Mouse (Mus musculus) frontal cortex, postnatal 25 days (tissue): ENCODE measurements at regions not wholly inside any gene's neighbourhood (a gene's known extent, or its start where the extent isn't known, plus 50 kb on each side); places are given as distances from the start of the nearest gene placed in this dataset.
A peak's percentile ranks its signal among the peaks of the same experiment; 100 is the strongest.

Experiments used
- DNase-seq, 2 experiments: peaks; one replicate each; pipeline ENCODE4 v3.0.0; 2022; ENCODE audit warnings: low spot score in 2 of 2

DNA sequence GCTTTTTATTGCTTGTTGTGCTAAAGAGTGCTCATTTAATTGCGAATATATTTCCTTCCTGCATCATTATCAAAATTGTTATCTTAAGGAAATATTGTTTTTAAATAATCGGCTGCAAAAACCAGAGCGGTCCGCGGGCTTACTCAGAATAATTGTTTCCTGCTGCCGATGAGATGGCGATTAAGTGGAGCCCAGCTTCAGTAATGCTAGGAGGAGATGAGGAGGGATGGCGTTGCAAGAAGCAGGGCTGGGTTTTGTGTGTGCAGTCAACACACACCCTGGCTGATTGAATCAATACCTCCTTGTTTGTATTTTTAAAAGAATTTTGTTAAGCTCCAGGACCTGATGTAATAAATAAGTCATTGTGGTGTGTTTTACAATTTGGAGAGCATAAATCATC, 331.2 kb downstream of the Setd4 start:
- no peak for DNase-seq

GRCm38 (mm10) chr16:93272146-93272545, 331.7 kb downstream of the Setd4 start:
- DNase-seq: no peak

DNA sequence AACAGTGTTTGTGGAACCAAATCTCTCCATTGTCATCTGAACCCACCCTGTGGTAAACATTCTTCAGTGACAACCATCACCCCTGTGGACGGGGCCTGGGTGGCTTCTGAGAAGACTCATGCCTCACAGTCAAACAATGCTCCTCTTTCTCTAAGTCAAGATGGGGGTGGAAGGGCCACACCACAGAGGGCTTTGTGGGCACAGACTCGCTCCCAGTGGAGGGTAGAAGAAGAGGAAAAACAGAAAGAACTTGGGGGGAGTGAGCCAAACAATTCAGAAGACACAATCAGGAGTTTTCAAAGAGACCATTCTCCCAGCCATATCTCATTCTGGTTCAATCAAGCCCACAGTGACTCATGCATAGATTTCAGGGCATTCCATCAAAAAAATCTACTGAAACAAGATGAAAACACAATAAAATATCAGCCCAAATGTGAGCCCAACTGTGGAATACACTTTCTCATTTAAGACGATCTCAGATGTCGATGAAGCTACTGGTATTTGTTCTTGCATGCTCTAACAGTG, 339.7 kb downstream of the Setd4 start:
- no peak for DNase-seq

DNA sequence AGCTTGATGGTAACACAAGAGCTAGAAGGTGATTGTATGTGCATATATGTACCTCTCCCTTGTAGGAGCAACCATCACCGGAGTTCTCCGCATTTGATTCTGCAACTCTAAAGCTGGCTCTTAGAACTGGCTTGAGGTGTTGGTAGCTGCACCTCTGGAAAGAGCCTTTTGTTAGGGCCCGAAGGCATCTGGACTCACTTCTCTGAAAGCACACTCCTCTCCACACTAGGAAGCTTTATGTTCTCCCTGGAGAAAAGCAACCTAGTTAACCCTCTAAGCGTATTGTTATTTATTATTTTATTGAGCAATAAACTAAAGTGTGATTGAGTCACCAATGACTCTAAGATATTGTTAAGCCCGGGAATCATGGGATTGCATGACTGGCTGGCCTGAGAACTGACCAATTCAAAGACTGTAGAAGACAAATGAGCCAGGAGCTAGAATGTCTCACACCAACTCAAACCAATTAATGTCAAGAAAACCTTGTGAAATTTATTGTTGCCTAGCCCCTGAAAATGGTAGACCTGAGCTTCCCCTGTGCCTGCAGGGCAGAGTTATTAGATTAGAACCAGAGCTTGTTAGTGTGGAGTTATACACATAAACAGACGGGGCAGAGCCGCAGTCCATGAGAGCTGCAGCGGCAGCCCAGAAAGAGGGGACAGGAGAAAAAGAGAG, 340.6 kb downstream of the Setd4 start:
- no peak for DNase-seq

DNA sequence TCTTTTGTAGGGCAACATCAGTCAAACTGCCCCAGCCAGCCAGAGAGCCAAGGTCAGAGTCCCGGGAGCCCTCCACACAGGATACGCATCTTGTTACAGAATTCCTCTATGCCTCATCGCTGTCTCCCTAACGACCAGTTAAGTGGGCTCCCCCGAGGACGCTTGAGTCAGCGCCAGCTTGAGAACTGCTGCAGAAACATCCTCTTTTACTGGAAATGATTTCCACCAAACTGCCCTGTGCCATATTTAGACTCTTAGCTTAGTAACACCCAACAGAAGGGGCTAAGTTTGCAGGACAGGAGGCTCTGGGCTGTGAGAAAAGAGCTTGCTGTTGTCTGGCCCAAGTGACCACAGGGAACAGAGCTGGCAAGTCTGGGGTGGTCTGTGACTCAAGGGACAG, 357.0 kb downstream of the Setd4 start:
- peak in 1 of 2 experiments; percentile 6 for DNase-seq

DNA sequence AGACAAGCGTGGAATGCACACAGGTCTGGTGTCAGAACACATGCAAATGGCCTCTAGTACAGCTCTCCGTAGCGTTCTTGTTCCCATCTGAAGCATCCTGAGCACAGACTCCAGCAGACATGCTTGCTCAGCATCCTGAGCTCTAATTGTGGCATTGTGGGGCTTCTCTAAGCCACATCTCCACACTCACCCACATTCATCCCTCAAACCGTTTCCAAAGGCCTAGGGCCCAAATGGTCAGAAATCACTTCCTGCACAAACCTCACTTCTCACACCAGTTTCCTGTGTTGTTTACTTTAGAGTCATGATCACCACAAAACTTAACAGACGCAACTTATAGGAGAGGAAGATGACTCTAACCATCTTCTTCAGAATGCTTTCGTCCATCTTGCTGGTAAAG, 358.1 kb downstream of the Setd4 start:
- DNase-seq: no peak

DNA sequence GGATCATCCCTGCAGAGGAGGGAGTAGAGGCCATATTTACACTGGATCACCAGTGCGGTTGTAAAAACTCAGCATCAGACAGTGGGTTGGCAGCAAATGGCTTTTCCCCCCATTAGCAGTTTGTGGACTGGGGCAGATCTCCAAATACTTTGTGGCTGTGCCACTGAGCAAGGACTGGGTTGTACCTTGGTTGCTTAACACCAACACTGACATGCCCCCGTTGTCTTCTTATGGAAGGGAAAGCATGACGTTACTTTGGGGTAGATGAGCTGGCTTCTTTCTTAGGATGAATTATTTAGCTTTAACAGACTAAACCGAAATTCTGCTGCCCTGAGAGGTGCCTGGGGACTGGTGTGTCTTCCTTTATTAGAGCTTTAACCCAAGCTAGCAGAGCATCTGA, 365.0 kb downstream of the Setd4 start:
- DNase-seq: no peak

DNA sequence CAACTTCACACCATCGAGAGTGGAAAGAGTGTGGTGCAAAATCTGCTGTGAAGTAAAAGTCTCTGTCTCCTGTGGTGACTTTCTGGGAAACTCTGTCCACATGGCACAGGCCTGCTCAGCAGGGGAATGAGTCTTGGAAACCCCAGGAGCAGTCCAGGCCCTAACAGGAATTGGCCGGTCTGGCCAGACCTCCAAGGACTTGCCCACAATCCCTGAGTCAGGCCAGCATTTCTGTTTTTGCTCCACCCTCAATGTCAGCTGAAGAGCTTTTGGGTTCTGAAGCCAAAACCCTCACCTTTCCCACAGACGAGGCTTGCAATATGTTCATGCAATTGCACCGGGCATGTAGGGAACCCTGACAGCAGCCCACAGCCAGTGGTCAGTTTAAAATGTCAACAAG, 365.5 kb downstream of the Setd4 start:
- DNase-seq: no peak

DNA sequence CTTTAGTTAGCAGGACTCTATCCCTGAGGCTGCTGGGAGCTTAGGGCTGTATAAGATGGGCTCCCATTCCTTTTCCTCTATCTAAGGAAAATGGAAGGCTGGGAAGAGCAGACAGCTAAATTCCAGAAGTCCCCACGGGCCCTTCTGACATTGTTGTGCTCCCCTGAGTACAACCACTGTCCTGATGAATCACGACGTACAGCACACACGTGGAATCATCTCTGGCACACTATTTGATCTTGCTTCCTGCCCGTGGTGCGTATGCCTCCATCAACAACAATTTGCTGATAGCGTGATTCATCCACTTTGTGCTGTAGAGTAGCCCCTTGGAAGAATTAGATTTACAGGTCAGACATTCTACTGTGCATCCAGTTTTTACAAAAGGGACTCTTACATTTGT, 378.2 kb downstream of the Setd4 start:
- no peak for DNase-seq

GRCm38 (mm10) chr16:93225196-93225595, 378.7 kb downstream of the Setd4 start:
- no peak for DNase-seq

DNA sequence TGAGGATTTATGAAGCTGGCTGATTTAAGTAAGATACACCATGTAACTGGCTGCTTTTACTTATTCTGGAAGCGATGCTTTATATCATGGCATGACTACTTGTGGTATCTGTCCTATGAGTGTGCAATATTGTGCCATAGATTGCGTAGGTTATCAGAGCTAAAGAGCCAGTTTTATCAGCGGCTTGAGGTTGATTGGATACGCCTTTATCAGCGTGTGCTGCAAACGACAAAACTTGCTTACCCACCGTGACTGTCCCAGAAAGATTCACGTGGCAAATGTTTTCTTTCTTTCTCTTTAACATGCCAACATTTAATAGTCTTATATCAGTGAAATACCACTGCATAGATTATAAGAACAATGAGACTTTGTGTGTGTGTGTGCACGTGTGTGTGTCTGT, 384.1 kb downstream of the Setd4 start:
- no peak for DNase-seq

DNA sequence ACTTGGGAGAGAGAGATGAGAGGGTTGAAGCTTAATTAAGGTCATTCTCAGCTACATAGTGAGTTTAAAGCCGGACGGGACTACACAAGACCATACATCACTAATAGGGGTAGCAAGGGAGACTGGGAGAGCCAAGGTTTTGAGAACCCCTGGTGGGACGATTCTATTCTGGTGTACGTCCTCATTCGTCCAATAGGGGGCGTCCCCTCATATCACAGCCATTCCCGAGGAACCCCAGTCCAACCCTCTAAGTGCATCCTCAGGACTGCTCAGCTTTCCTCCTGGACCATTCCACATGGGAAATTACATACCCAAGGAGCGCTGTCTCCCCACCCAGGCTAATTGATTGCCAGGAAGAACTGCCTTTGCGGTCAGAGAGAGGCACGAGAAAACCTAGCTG, 385.5 kb downstream of the Setd4 start:
- no peak for DNase-seq

GRCm38 (mm10) chr16:93217600-93218226, 386.1 kb downstream of the Setd4 start:
- DNase-seq: no peak

- DNase-seq: no peak
Measured at GRCm38 (mm10) chr16:93215630-93216029, 388.2 kb downstream of the Setd4 start.

GRCm38 (mm10) chr16:93213618-93214017, 387.7 kb upstream of the Runx1 start:
- DNase-seq: no peak

DNA sequence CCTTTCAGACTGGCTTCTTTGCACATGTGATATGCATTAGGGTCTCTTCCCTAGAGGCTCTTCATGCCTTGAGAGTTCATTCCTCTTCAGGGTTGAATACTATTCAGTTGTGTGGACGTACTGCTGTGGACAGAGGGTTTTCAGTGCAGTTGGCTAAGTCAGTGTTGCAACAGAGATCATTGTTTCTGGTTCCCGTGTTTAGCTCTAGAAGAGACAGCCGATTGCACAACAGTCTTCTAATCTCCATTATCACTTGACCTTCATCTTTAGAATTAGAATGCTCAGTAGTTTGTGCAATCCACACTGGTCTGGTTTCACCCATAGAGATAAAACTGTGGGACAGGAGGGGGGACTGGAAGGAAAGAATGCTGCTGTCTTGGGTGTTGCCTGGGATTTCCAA, 381.7 kb upstream of the Runx1 start:
- DNase-seq: no peak

DNA sequence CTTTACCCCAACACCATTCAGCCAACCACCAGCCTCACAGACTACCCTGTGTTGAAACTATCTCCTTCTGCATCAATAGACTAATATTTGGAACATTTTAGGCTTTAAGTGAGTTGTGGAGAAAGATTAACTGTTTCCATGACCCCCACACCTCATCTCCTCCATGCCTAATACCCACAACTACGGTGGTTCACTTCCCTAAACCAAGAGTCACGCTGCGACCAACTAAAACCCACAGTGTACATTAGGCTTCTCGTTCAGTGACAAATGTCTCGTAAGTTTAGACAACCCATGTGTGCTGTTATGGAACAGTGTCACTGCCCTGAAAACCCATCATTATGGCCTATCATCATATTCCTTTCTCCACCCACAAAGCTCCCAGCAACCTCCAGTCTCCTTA, 381.3 kb upstream of the Runx1 start:
- DNase-seq: no peak

DNA sequence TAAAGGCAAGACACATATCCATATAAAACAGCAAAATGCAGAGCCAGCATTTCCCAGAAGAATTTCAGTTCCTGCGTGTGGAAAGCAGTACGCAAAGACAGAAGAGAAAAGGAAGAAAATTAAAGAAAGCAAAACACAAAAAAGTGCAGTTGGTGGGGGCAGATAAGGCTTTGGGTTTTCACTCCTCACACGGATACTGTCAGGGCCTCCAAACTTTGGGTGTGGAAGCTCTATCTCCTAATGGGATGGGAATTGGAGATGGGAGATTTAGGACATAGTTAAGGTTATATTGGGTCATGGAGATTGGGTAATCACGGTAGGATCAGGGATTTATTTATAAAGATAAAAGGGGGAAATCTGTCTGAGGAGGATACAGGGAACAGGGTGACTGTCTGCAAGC, 380.4 kb upstream of the Runx1 start:
- no peak for DNase-seq

- no peak for DNase-seq
Measured at GRCm38 (mm10) chr16:93204601-93205000, 378.7 kb upstream of the Runx1 start.

GRCm38 (mm10) chr16:93202591-93202990, 376.6 kb upstream of the Runx1 start:
- DNase-seq: no peak

DNA sequence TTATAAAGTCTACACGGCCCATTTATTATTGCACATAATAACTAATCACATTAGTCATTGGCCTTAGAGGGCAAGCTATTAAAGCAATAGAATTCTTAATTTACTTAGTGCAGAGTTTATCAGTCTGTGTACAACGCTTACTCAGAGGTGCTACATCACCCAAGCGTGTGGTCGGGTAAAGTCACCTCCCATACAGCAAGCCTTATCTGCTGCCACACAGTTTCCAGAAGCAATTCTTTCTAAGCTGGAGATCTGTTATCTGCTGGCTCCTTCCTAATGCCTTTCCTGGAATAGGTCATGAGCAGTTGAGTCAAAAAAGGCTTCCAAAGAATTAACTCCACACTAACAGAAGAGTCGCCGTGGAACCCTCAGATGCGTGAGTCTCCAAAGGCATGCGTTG, 371.4 kb upstream of the Runx1 start:
- DNase-seq: no peak

DNA sequence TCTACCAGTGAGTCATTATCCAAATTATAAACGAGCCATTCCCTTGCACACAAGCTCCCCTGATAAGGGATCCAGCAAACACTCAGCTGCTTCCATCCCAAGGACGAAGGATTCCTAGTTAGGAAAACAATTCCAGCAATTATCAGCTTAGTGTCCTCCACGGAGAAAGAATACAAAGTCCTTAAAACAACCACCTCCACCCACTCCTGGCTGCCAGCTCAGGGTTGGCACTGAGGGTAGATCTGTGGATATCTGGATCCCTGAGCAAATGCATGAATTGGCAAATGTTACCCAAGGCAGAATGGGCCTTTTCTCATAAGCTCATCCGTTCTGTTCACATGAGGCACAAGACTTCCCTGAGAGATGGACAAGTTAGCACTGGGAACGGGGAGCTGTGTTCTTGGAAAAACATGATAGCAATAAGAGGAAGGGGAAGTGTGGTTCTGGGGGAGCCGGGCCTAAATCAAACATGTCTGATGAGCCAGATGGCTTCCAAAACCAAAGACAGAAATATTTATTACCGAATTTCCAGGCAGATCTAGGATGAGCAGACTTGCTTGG, 368.1 kb upstream of the Runx1 start:
- DNase-seq: no peak

GRCm38 (mm10) chr16:93193263-93193662, 367.3 kb upstream of the Runx1 start:
- no peak for DNase-seq
